Comparison of ENCODE assay signal across 17 mouse cellular contexts in the genomic region with DNA sequence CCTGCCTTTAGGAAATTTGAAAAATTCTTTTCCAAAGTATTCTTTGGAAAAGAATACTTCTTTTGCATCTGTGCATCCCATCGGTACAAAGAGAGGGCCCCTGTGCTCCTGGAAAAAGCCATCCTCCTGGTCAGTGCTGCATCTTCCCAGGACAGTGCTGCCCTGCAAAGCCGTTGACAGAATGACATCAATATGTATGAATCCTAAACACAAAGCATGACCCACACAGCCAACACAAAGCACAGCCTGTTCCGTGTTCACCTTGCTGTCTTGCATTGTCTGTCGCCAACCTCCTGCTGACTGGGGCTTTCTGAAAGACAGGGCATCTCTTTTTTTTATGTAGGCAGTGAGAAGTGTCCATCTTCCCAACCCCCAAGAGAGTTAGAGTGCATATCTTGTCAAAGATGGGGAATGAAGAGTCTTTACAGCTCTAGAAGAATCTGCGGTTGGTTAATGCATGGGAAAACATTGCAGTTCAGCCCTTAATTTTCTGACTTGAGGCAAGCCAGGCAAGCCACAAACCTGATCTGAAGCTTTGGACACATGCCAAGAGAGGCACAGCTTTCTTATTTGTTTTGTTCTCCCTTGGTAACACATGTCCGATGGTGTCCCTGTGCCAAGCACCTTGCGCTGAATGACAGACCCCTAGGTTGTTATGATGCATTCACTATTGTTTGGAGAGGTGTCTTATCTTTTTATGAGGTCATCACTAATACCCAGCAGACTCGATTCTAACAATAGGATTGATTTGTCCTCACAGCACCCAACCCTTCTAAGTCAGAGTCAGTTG. TPM values are rescaled to one million over a fixed set of nuclear protein-coding genes. Genes with fewer than 3 reads are reported as not detected.
DNase-seq lines count a peak whose midpoint lies in the region; ATAC-seq lines count a peak whose summit lies in the region.
"Had no signal": no experiment of that assay in that cellular context is flagged by ENCODE, and none has a peak within 500 bp of the region (broad histone marks: within the 10 kb centered on the region; RNA-seq: fewer than 3 reads in every experiment).

No protein-coding gene starts in this region.

- no peaks in the 10 kb centered on the region for H3K36me3 ChIP-seq in forebrain, embryonic 14.5 days (ENCODE audit: control insufficient read depth, insufficient read depth, low read length)
- H3K36me3 ChIP-seq in forebrain, embryonic 10.5 days (replicated peaks) = peaks cover 9% of the 10 kb centered on the region
- no peaks in the 10 kb centered on the region for H3K36me3 ChIP-seq in hindbrain, embryonic 11.5 days (ENCODE audit: control insufficient read depth, insufficient read depth, low read length)
- H3K36me3 ChIP-seq in midbrain, embryonic 14.5 days (ENCODE audit: control insufficient read depth, insufficient read depth, low read length) = no peaks in the 10 kb centered on the region
- H3K36me3 ChIP-seq in limb, embryonic 10.5 days = peaks cover 4% of the 10 kb centered on the region; the same call in 1 of the 2 replicates
- H3K36me3 ChIP-seq: lung, embryonic 15.5 days had no signal

- H3K4me2 ChIP-seq in forebrain, embryonic 14.5 days (ENCODE audit: low read length) = no peak overlapping the region
- H3K4me2 ChIP-seq in hindbrain, embryonic 11.5 days (replicated peaks; ENCODE audit: low read depth, low read length) = no peak overlapping the region
- H3K4me2 ChIP-seq in midbrain, embryonic 14.5 days (ENCODE audit: low read length) = no peak overlapping the region
- H3K4me2 ChIP-seq: embryonic facial prominence, embryonic 13.5 days; forebrain, embryonic 12.5 days; lung, embryonic 15.5 days had no signal

- H3K9ac ChIP-seq in forebrain, embryonic 14.5 days (ENCODE audit: low read length) = no peak overlapping the region
- no peak overlapping the region for H3K9ac ChIP-seq in hindbrain, embryonic 11.5 days (ENCODE audit: low read depth, low read length)
- no peak overlapping the region for H3K9ac ChIP-seq in midbrain, embryonic 14.5 days (replicated peaks; ENCODE audit: low read length)
- H3K9ac ChIP-seq: embryonic facial prominence, embryonic 13.5 days; forebrain, embryonic 12.5 days; lung, embryonic 15.5 days had no signal

- no peak overlapping the region for H3K27ac ChIP-seq in forebrain, embryonic 14.5 days (ENCODE audit: low read depth, low read length)
- no peak overlapping the region for H3K27ac ChIP-seq in forebrain, embryonic 10.5 days
- no peak overlapping the region for H3K27ac ChIP-seq in hindbrain, embryonic 11.5 days (ENCODE audit: low read depth, low read length)
- H3K27ac ChIP-seq in midbrain, embryonic 14.5 days (replicated peaks; ENCODE audit: low read depth, low read length) = no peak overlapping the region
- H3K27ac ChIP-seq in limb, embryonic 10.5 days = no peak overlapping the region
- H3K27ac ChIP-seq: embryonic facial prominence, embryonic 13.5 days; forebrain, embryonic 12.5 days; lung, embryonic 15.5 days had no signal

- no peak for ATAC-seq in forebrain, embryonic 14.5 days
- ATAC-seq in hindbrain, embryonic 11.5 days (ENCODE audit: low FRiP score) = peak; percentile 85
- no peak; the same call in 1 of the 2 replicates for ATAC-seq in midbrain, embryonic 14.5 days (ENCODE audit: low FRiP score, low TSS enrichment)
- ATAC-seq: intestine, postnatal 0 days had no signal

- H3K4me1 ChIP-seq in forebrain, embryonic 14.5 days (ENCODE audit: control insufficient read depth, insufficient read depth, low read length) = peaks cover 5% of the 10 kb centered on the region
- no peaks in the 10 kb centered on the region for H3K4me1 ChIP-seq in forebrain, embryonic 10.5 days
- no peaks in the 10 kb centered on the region for H3K4me1 ChIP-seq in hindbrain, embryonic 11.5 days (replicated peaks; ENCODE audit: control insufficient read depth, insufficient read depth, low read length)
- H3K4me1 ChIP-seq in midbrain, embryonic 14.5 days (ENCODE audit: control insufficient read depth, insufficient read depth, low read length) = peaks cover 5% of the 10 kb centered on the region
- H3K4me1 ChIP-seq in limb, embryonic 10.5 days = no peaks in the 10 kb centered on the region
- H3K4me1 ChIP-seq: lung, embryonic 15.5 days had no signal

- H3K27me3 ChIP-seq in forebrain, embryonic 14.5 days (replicated peaks; ENCODE audit: control insufficient read depth, insufficient read depth, low read length) = no peaks in the 10 kb centered on the region
- H3K27me3 ChIP-seq in forebrain, embryonic 10.5 days (ENCODE audit: poor library complexity, severe bottlenecking) = no peaks in the 10 kb centered on the region
- H3K27me3 ChIP-seq in hindbrain, embryonic 11.5 days (ENCODE audit: control insufficient read depth, insufficient read depth, low read length) = no peaks in the 10 kb centered on the region
- no peaks in the 10 kb centered on the region for H3K27me3 ChIP-seq in midbrain, embryonic 14.5 days (ENCODE audit: control insufficient read depth, insufficient read depth, low read length)
- H3K27me3 ChIP-seq in limb, embryonic 10.5 days (ENCODE audit: low read depth, poor library complexity, severe bottlenecking) = no peaks in the 10 kb centered on the region
- H3K27me3 ChIP-seq: embryonic facial prominence, embryonic 13.5 days; forebrain, embryonic 12.5 days; lung, embryonic 15.5 days had no signal

- DNase-seq in forebrain, embryonic 14.5 days (ENCODE audit: low spot score) = peak; percentile 44
- no peak for DNase-seq in forebrain, embryonic 10.5 days (ENCODE audit: extremely low spot score, low spot score)
- peak; percentile 13 for DNase-seq in left cerebral cortex, postnatal 4 days
- no peak for DNase-seq in left cerebral cortex, postnatal 25 days (ENCODE audit: low spot score in 2 of 2)
- peak; percentile 44 for DNase-seq in hindbrain, embryonic 11.5 days (ENCODE audit: low spot score)
- DNase-seq in midbrain, embryonic 14.5 days = peak; percentile 47
- DNase-seq in limb, embryonic 10.5 days (ENCODE audit: low spot score) = no peak
- no peak for DNase-seq in adrenal gland, postnatal 4 days (ENCODE audit: low spot score in 2 of 2)
- DNase-seq: cerebellum, adult 11 months; kidney, postnatal 14 days; liver; thymus, postnatal 4 days had no signal

- no peak overlapping the region for H3K4me3 ChIP-seq in forebrain, embryonic 14.5 days (ENCODE audit: low read depth, low read length)
- H3K4me3 ChIP-seq in forebrain, embryonic 10.5 days = no peak overlapping the region
- H3K4me3 ChIP-seq in hindbrain, embryonic 11.5 days (ENCODE audit: low read depth, low read length) = no peak overlapping the region
- H3K4me3 ChIP-seq in midbrain, embryonic 14.5 days (replicated peaks; ENCODE audit: low read depth, low read length) = no peak overlapping the region
- no peak overlapping the region for H3K4me3 ChIP-seq in limb, embryonic 10.5 days
- H3K4me3 ChIP-seq: embryonic facial prominence, embryonic 13.5 days; forebrain, embryonic 12.5 days; lung, embryonic 15.5 days; myocyte had no signal

- no peaks in the 10 kb centered on the region for H3K9me3 ChIP-seq in forebrain, embryonic 14.5 days (replicated peaks; ENCODE audit: control insufficient read depth, low read length)
- peaks cover 3% of the 10 kb centered on the region; the same call in 1 of the 2 replicates for H3K9me3 ChIP-seq in forebrain, embryonic 10.5 days
- no peaks in the 10 kb centered on the region for H3K9me3 ChIP-seq in hindbrain, embryonic 11.5 days (ENCODE audit: control insufficient read depth, low read length)
- no peaks in the 10 kb centered on the region for H3K9me3 ChIP-seq in midbrain, embryonic 14.5 days (ENCODE audit: control insufficient read depth, low read length)
- no peaks in the 10 kb centered on the region for H3K9me3 ChIP-seq in limb, embryonic 10.5 days (replicated peaks)
- H3K9me3 ChIP-seq: embryonic facial prominence, embryonic 13.5 days; forebrain, embryonic 12.5 days; lung, embryonic 15.5 days had no signal

- 56% methylated on average over 8 of the region's 8 CpGs for WGBS in forebrain, embryonic 14.5 days
- 90% methylated on average over 8 of the region's 8 CpGs for WGBS in forebrain, embryonic 10.5 days
- 58% methylated on average over 8 of the region's 8 CpGs for WGBS in hindbrain, embryonic 11.5 days
- 29% methylated on average over 8 of the region's 8 CpGs for WGBS in midbrain, embryonic 14.5 days
- 94% methylated on average over 8 of the region's 8 CpGs for WGBS in limb, embryonic 10.5 days

- intact Hi-C loops in left cerebral cortex, postnatal 4 days (cut with DNase I) = no loop called here
- intact Hi-C loops in left cerebral cortex, postnatal 25 days (cut with DNase I) = no loop called here

RNA-seq across cellular contexts. Expression of a gene that starts 45.7 kb away (rescaled TPM):
- 25.5 TPM in 2 replicates for polyA plus RNA-seq in forebrain, embryonic 14.5 days (2014; fragmentation: Nextera tagmentation; extraction: Ambion mirVana)
- 28.5 and 29.6 TPM in 2 replicates for polyA plus RNA-seq in forebrain, embryonic 10.5 days (2016; fragmentation: Nextera tagmentation; extraction: Ambion mirVana)
- 10 to 100 TPM; 17.5 to 22.0 TPM for total RNA-seq in left cerebral cortex, postnatal 4 days (2021)
- total RNA-seq in left cerebral cortex, postnatal 25 days (2021) = 10 to 100 TPM; 13.0 to 15.2 TPM
- polyA plus RNA-seq in hindbrain, embryonic 11.5 days (2014; fragmentation: Nextera tagmentation; extraction: Ambion mirVana) = 46.3 and 60.0 TPM in 2 replicates
- polyA plus RNA-seq in midbrain, embryonic 14.5 days (2014; fragmentation: Nextera tagmentation; extraction: Ambion mirVana) = 13.9 and 20.1 TPM in 2 replicates
- polyA plus RNA-seq in limb, embryonic 10.5 days (2016; fragmentation: Nextera tagmentation; extraction: Ambion mirVana) = 19.0 and 21.6 TPM in 2 replicates
- 10 to 100 TPM; 26.0 to 31.7 TPM for total RNA-seq in adrenal gland, postnatal 4 days (2021)

Comparison
In these comparisons a context has a peak if more than half of its experiments do, and no peak if none do; other contexts are left out.
1. DNase-seq: peak in forebrain, embryonic 14.5 days (single experiment), left cerebral cortex, postnatal 4 days (single experiment), hindbrain, embryonic 11.5 days (single experiment) and midbrain, embryonic 14.5 days (single experiment); none in forebrain, embryonic 10.5 days (single experiment), left cerebral cortex, postnatal 25 days (0 of 2), limb, embryonic 10.5 days (single experiment) and adrenal gland, postnatal 4 days (0 of 2).